Mouse (Mus musculus): ENCODE results near the gene Prkcsh. TPM values are rescaled to one million over a fixed set of nuclear protein-coding genes. Genes with fewer than 3 reads are reported as not detected.

Prkcsh gene
- total RNA-seq, 2 experiments from 2014 or later, result 159 to 169 TPM

DNA sequence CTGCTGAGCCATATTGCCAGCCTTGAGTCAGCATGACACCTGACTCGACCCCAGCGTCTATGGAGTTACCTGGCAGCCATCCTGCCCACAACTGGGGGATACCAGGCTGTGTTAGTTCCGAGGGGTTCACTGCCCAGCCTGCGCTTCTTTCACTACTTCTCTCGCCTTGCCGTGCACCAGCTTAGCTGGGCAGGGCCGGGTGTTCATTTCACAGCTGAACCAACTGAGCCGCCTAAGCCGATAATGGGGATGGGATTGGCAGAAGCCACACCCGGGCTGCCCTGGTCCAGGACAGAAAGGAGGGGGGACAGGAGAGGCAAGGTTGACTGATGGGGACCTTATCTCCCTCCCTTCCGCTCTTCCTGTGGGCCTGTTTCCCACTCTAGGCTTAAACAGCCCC lies 46.7 kb downstream of the Prkcsh start:
- no peak for DNase-seq

- DNase-seq, result no peak
Observed at GRCm38 (mm10) chr9:22049721-22050270, 47.2 kb downstream of the Prkcsh start.

DNA sequence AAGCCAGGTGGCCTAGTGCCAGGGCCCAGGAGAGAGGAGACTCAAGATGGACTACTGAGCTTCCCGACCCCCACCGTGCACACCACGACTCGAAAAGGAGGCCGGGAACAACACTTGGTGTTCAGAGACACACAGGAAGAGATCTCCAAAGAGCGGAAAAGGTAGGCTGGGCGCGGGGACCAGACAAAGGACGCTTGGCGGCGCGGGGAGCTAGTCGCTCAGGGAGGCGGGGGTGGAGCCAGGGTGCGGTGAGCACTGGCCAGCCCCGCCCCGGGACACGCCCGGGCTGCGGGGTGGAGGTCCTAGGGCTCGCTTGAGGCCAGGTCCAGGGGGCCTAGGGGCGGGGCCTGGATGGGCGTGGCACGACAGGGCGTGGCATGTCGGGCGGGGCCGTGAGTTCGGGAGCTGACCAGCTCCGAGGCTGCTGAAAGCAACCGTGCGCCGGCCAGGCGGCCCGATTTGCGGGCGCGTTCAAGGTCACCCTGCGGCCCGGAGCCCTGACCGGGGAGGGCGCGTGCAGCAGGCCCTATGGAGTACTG lies 47.8 kb downstream of the Prkcsh start:
- DNase-seq, result peak; percentile 74 to 77

GRCm38 (mm10) chr9:22051161-22051957 lies 48.8 kb downstream of the Prkcsh start:
- no peak for DNase-seq

DNA sequence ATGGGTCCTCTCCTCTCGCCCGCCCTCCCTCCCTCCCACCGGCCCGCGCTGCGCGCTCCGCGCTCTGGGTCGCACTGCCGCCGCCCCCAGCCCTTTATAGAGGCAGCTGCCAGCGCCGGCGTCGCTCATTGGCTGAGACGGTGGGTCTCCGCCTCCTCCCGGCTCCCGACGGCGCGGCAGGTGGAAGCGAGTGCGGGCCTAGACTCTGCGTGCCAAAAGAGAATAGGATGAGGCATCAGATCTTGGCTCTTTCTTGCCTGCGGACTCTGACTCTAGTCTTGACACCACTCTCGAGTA lies 49.3 kb downstream of the Prkcsh start, which contains the start of gene Elavl3:
TSS of gene Elavl3 (minus strand) at position 66 of the 297 bp plus-strand sequence.
- DNase-seq, result peak; percentile 24 to 40

DNA sequence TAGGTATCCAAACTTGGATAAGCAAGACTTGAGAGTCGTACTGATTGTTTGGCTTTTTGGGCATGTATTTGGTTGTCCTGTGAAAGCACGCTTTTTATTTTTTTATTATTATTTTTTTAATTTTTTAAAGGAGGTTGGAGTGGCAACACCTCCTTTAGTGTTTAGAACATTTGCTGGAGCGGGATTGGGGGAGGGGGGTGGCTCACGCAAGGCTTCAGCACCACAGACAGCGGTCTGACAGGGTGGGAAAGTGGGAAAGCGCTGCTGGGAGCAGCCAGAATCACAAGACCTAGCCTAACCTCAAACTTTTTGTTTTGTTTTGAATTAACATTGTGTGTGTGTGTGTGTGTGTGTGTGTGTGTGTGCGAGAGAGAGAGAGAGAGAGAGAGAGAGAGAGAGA lies 51.1 kb downstream of the Prkcsh start:
- DNase-seq, result no peak

- DNase-seq, result peak; percentile 83 to 84
Observed at GRCm38 (mm10) chr9:22054411-22055076, 51.9 kb downstream of the Prkcsh start.

- DNase-seq, result no peak
Observed at GRCm38 (mm10) chr9:22055713-22056112, 53.1 kb downstream of the Prkcsh start.

DNA sequence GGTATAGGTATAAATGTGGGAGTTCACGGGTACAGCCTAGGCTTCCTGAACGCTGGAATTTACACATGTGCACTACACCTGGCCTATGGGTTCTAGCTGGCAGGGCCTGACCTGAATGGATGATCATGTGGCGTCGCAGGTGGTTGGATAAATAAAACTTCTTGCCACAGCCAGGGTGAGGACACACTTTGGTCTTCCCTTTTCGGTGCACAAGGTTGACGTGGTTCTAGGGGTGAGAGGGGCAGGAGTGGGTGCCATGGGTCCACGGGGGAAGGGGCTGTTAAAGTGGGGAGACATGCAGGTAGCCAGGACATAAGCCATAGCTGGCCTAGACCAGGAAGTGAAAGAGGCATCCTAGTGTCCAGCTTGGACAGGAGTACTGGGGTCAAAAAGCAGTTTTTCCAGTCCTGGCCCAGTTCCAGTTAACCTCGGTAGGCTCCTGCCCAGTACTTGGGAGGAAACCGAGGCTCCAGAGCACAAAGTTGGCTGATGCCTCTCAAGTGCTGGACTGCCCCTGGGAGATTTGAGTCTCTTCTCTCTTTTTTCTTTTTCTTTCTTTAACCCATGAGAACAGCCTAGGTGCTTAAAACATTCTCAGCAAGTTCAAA lies 53.8 kb downstream of the Prkcsh start:
- DNase-seq, result no peak

- no peak for DNase-seq
Observed at GRCm38 (mm10) chr9:22057031-22057517, 54.5 kb downstream of the Prkcsh start.

- DNase-seq, result peak in 1 of 2 experiments; percentile 33
Observed at GRCm38 (mm10) chr9:22058011-22058424, 55.4 kb downstream of the Prkcsh start.

GRCm38 (mm10) chr9:22061339-22061738 lies 58.7 kb downstream of the Prkcsh start:
- no peak for DNase-seq

Other genes with a start within 250 kb of the Prkcsh start
- 1 to 10 TPM; 2.3 to 3.9 TPM for gene Spc24, start 242.5 kb upstream of the Prkcsh start, total RNA-seq (2021)
- 10 to 100 TPM; 31.2 to 38.3 TPM for gene Kank2, start 204.1 kb upstream of the Prkcsh start, total RNA-seq (2021)
- 1 to 10 TPM; 7.5 to 8.7 TPM for gene Angptl8, start 167.3 kb upstream of the Prkcsh start, total RNA-seq (2021)
- gene Dock6, start 150.2 kb upstream of the Prkcsh start, total RNA-seq (2021), result 10 to 100 TPM; 31.2 to 40.7 TPM
- gene Rab3d, start 84.6 kb upstream of the Prkcsh start, total RNA-seq (2021), result 10 to 100 TPM; 28.5 to 58.8 TPM
- 1 to 10 TPM; 9.4 to 9.7 TPM for gene Ccdc159, start 75.3 kb upstream of the Prkcsh start, total RNA-seq (2021)
- 100 to 1,000 TPM; 318 to 566 TPM for gene Tmem205, start 75.2 kb upstream of the Prkcsh start, total RNA-seq (2021)
- 10 to 100 TPM; 27.1 to 35.8 TPM for gene Plppr2, start 65.8 kb upstream of the Prkcsh start, total RNA-seq (2021)
- 10 to 100 TPM; 12.4 to 18.3 TPM for gene Swsap1, start 47.1 kb upstream of the Prkcsh start, total RNA-seq (2021)
- 1 to 10 TPM; 1.9 to 2.0 TPM for gene Epor, start 39.3 kb upstream of the Prkcsh start, total RNA-seq (2021)
- gene Rgl3, start 13.4 kb upstream of the Prkcsh start, total RNA-seq (2021), result 10 to 100 TPM; 14.0 to 33.4 TPM
- 1 to 10 TPM in 1 of 2 experiments, under 1 TPM in 1; 0.30 to 1.6 TPM for gene Ccdc151, start 172 bp upstream of the Prkcsh start, total RNA-seq (2021)
- gene Elavl3, start 49.2 kb downstream of the Prkcsh start, total RNA-seq (2021), result 1 to 10 TPM; 1.1 to 2.0 TPM
- under 1 TPM in 1 of 2 experiments, not detected in 1; 0.56 TPM for gene Gm49318, start 68.5 kb downstream of the Prkcsh start, total RNA-seq (2021)
- gene Zfp653, start 68.6 kb downstream of the Prkcsh start, total RNA-seq (2021), result 10 to 100 TPM; 10.2 to 10.3 TPM
- gene Ecsit, start 82.6 kb downstream of the Prkcsh start, total RNA-seq (2021), result 10 to 100 TPM; 51.6 to 63.7 TPM
- gene Cnn1, start 96.4 kb downstream of the Prkcsh start, total RNA-seq (2021), result 1 to 10 TPM; 1.5 TPM
- 10 to 100 TPM; 73.7 to 78.1 TPM for gene Elof1, start 114.4 kb downstream of the Prkcsh start, total RNA-seq (2021)
- 10 to 100 TPM; 43.2 to 67.9 TPM for gene Acp5, start 132.9 kb downstream of the Prkcsh start, total RNA-seq (2021)
- 10 to 100 TPM; 50.3 to 59.1 TPM for gene Pigyl, start 154.0 kb downstream of the Prkcsh start, total RNA-seq (2021)
- gene Zfp872, start 185.3 kb downstream of the Prkcsh start, total RNA-seq (2021), result 1 to 10 TPM; 2.7 to 4.3 TPM
- gene Zfp809, start 222.9 kb downstream of the Prkcsh start, total RNA-seq (2021), result 10 to 100 TPM; 36.9 to 45.3 TPM